Mouse (Mus musculus): ENCODE results near the gene Map4k2. TPM values are rescaled to one million over a fixed set of nuclear protein-coding genes. Genes with fewer than 3 reads are reported as not detected.

The Map4k2 gene
- polyA plus RNA-seq, 1 experiment from 2014 or later, result 14.3 TPM

- H3K4me1 ChIP-seq (ENCODE audit: control insufficient read depth, insufficient read depth, low read length), result peaks cover 20% of the 10 kb centered on the region
- no peak overlapping the region for H3K27ac ChIP-seq (replicated peaks; ENCODE audit: low read depth, low read length)
- H3K27me3 ChIP-seq (ENCODE audit: control insufficient read depth, insufficient read depth, low read length), result no peaks in the 10 kb centered on the region
- H3K9me3 ChIP-seq (ENCODE audit: control insufficient read depth, low read length), result no peaks in the 10 kb centered on the region
- DNase-seq (no peak), ATAC-seq (ENCODE audit: low FRiP score, low TSS enrichment) (no peak)
- peaks cover 59% of the 10 kb centered on the region for H3K36me3 ChIP-seq (ENCODE audit: control insufficient read depth, insufficient read depth, low read length)
- H3K4me3 ChIP-seq (replicated peaks; ENCODE audit: low read depth, low read length), result no peak overlapping the region
- H3K9ac ChIP-seq (replicated peaks; ENCODE audit: low read length), result no peak overlapping the region
- WGBS, result 97% methylated on average over 6 of the region's 6 CpGs
- H3K4me2 ChIP-seq (ENCODE audit: low read length), result no peak overlapping the region
These were observed 1.7 kb upstream of the Map4k2 start for GRCm38 (mm10) chr19:6339191-6339590.

- Histone ChIP-seq H3K4me1 (ENCODE audit: control insufficient read depth, insufficient read depth, low read length) (peaks cover 20% of the 10 kb centered on the region), H3K36me3 (ENCODE audit: control insufficient read depth, insufficient read depth, low read length) (peaks cover 67% of the 10 kb centered on the region), H3K4me3 (replicated peaks; ENCODE audit: low read depth, low read length) (no peak overlapping the region), H3K9me3 (ENCODE audit: control insufficient read depth, low read length) (no peaks in the 10 kb centered on the region), H3K27me3 (ENCODE audit: control insufficient read depth, insufficient read depth, low read length) (no peaks in the 10 kb centered on the region), H3K9ac (replicated peaks; ENCODE audit: low read length) (no peak overlapping the region), H3K27ac (replicated peaks; ENCODE audit: low read depth, low read length) (no peak overlapping the region), H3K4me2 (ENCODE audit: low read length) (peak overlapping the region; percentile 84; the same call in 1 of the 2 replicates)
- DNase-seq (no peak), ATAC-seq (ENCODE audit: low FRiP score, low TSS enrichment) (no peak)
- WGBS, result 60% methylated on average over 15 of the region's 15 CpGs
These were observed 938 bp upstream of the Map4k2 start for GRCm38 (mm10) chr19:6339890-6340504.

GRCm38 (mm10) chr19:6341453-6342077, 630 bp downstream of the Map4k2 start:
- WGBS, result 12% methylated on average over 23 of the region's 23 CpGs
- H3K36me3 ChIP-seq (ENCODE audit: control insufficient read depth, insufficient read depth, low read length), result peaks cover 83% of the 10 kb centered on the region
- H3K4me1 ChIP-seq (ENCODE audit: control insufficient read depth, insufficient read depth, low read length), result peaks cover 13% of the 10 kb centered on the region
- no peak overlapping the region for H3K27ac ChIP-seq (replicated peaks; ENCODE audit: low read depth, low read length)
- peak overlapping the region; percentile 68 for H3K9ac ChIP-seq (replicated peaks; ENCODE audit: low read length)
- H3K4me3 ChIP-seq (replicated peaks; ENCODE audit: low read depth, low read length), result peak overlapping the region; percentile 47
- no peak for ATAC-seq (ENCODE audit: low FRiP score, low TSS enrichment)
- no peak for DNase-seq
- H3K4me2 ChIP-seq (ENCODE audit: low read length), result peak overlapping the region; percentile 84
- H3K27me3 ChIP-seq (ENCODE audit: control insufficient read depth, insufficient read depth, low read length), result no peaks in the 10 kb centered on the region
- H3K9me3 ChIP-seq (ENCODE audit: control insufficient read depth, low read length), result no peaks in the 10 kb centered on the region

GRCm38 (mm10) chr19:6342276-6342933, 1.5 kb downstream of the Map4k2 start:
- peaks cover 86% of the 10 kb centered on the region for H3K36me3 ChIP-seq (ENCODE audit: control insufficient read depth, insufficient read depth, low read length)
- no peak for DNase-seq
- H3K9ac ChIP-seq (replicated peaks; ENCODE audit: low read length), result no peak overlapping the region
- peak overlapping the region; percentile 84; the same call in 1 of the 2 replicates for H3K4me2 ChIP-seq (ENCODE audit: low read length)
- 78% methylated on average over 5 of the region's 5 CpGs for WGBS
- ATAC-seq (ENCODE audit: low FRiP score, low TSS enrichment), result no peak
- no peaks in the 10 kb centered on the region for H3K9me3 ChIP-seq (ENCODE audit: control insufficient read depth, low read length)
- H3K27ac ChIP-seq (replicated peaks; ENCODE audit: low read depth, low read length), result no peak overlapping the region
- H3K4me3 ChIP-seq (replicated peaks; ENCODE audit: low read depth, low read length), result no peak overlapping the region
- no peaks in the 10 kb centered on the region for H3K27me3 ChIP-seq (ENCODE audit: control insufficient read depth, insufficient read depth, low read length)
- H3K4me1 ChIP-seq (ENCODE audit: control insufficient read depth, insufficient read depth, low read length), result peaks cover 8% of the 10 kb centered on the region; the same call in 1 of the 2 replicates

- H3K4me1 ChIP-seq (ENCODE audit: control insufficient read depth, insufficient read depth, low read length), result peaks cover 8% of the 10 kb centered on the region; the same call in 1 of the 2 replicates
- DNase-seq, result no peak
- H3K27ac ChIP-seq (replicated peaks; ENCODE audit: low read depth, low read length), result no peak overlapping the region
- no peak overlapping the region for H3K4me2 ChIP-seq (ENCODE audit: low read length)
- peaks cover 81% of the 10 kb centered on the region for H3K36me3 ChIP-seq (ENCODE audit: control insufficient read depth, insufficient read depth, low read length)
- H3K27me3 ChIP-seq (ENCODE audit: control insufficient read depth, insufficient read depth, low read length), result no peaks in the 10 kb centered on the region
- no peak overlapping the region for H3K4me3 ChIP-seq (replicated peaks; ENCODE audit: low read depth, low read length)
- H3K9ac ChIP-seq (replicated peaks; ENCODE audit: low read length), result no peak overlapping the region
- 89% methylated on average over 19 of the region's 19 CpGs for WGBS
- no peak for ATAC-seq (ENCODE audit: low FRiP score, low TSS enrichment)
- no peaks in the 10 kb centered on the region for H3K9me3 ChIP-seq (ENCODE audit: control insufficient read depth, low read length)
These were observed 2.4 kb downstream of the Map4k2 start for GRCm38 (mm10) chr19:6343066-6343925.

- 86% methylated on average over 5 of the region's 5 CpGs for WGBS
- no peak for ATAC-seq (ENCODE audit: low FRiP score, low TSS enrichment)
- H3K36me3 ChIP-seq (ENCODE audit: control insufficient read depth, insufficient read depth, low read length), result peaks cover 81% of the 10 kb centered on the region
These were observed 3.1 kb downstream of the Map4k2 start for GRCm38 (mm10) chr19:6343996-6344395.

GRCm38 (mm10) chr19:6346023-6346422, 5.1 kb downstream of the Map4k2 start:
- H3K27me3 ChIP-seq (ENCODE audit: control insufficient read depth, insufficient read depth, low read length), result no peaks in the 10 kb centered on the region
- H3K4me1 ChIP-seq (ENCODE audit: control insufficient read depth, insufficient read depth, low read length), result peaks cover 4% of the 10 kb centered on the region; the same call in 1 of the 2 replicates
- H3K4me3 ChIP-seq (replicated peaks; ENCODE audit: low read depth, low read length), result no peak overlapping the region
- no peak for ATAC-seq (ENCODE audit: low FRiP score, low TSS enrichment)
- no peak overlapping the region for H3K9ac ChIP-seq (replicated peaks; ENCODE audit: low read length)
- 96% methylated on average over 5 of the region's 5 CpGs for WGBS
- peaks cover 79% of the 10 kb centered on the region for H3K36me3 ChIP-seq (ENCODE audit: control insufficient read depth, insufficient read depth, low read length)
- H3K27ac ChIP-seq (replicated peaks; ENCODE audit: low read depth, low read length), result no peak overlapping the region
- H3K4me2 ChIP-seq (ENCODE audit: low read length), result no peak overlapping the region
- no peak for DNase-seq
- no peaks in the 10 kb centered on the region for H3K9me3 ChIP-seq (ENCODE audit: control insufficient read depth, low read length)

More at GRCm38 (mm10) chr19:6343996-6344395, 3.1 kb downstream of the Map4k2 start:
- Histone ChIP-seq H3K4me1 (ENCODE audit: control insufficient read depth, insufficient read depth, low read length) (peaks cover 8% of the 10 kb centered on the region; the same call in 1 of the 2 replicates), H3K27ac (replicated peaks; ENCODE audit: low read depth, low read length) (no peak overlapping the region), H3K4me3 (replicated peaks; ENCODE audit: low read depth, low read length) (no peak overlapping the region), H3K4me2 (ENCODE audit: low read length) (no peak overlapping the region), H3K27me3 (ENCODE audit: control insufficient read depth, insufficient read depth, low read length) (no peaks in the 10 kb centered on the region), H3K9me3 (ENCODE audit: control insufficient read depth, low read length) (no peaks in the 10 kb centered on the region), H3K9ac (replicated peaks; ENCODE audit: low read length) (no peak overlapping the region)
- DNase-seq, result no peak

GRCm38 (mm10) chr19:6346661-6347060, 5.7 kb downstream of the Map4k2 start:
- Histone ChIP-seq H3K36me3 (ENCODE audit: control insufficient read depth, insufficient read depth, low read length) (peaks cover 85% of the 10 kb centered on the region), H3K9me3 (ENCODE audit: control insufficient read depth, low read length) (no peaks in the 10 kb centered on the region), H3K4me1 (ENCODE audit: control insufficient read depth, insufficient read depth, low read length) (no peaks in the 10 kb centered on the region), H3K9ac (replicated peaks; ENCODE audit: low read length) (no peak overlapping the region), H3K27ac (replicated peaks; ENCODE audit: low read depth, low read length) (no peak overlapping the region), H3K4me2 (ENCODE audit: low read length) (no peak overlapping the region), H3K4me3 (replicated peaks; ENCODE audit: low read depth, low read length) (no peak overlapping the region), H3K27me3 (ENCODE audit: control insufficient read depth, insufficient read depth, low read length) (no peaks in the 10 kb centered on the region)
- DNase-seq (no peak), ATAC-seq (ENCODE audit: low FRiP score, low TSS enrichment) (no peak)
- 90% methylated on average over 10 of the region's 10 CpGs for WGBS
